In genomic region chr1:36013823-36014341, GRCm38 (mm10) we compare ENCODE assay signal across 12 mouse cellular contexts. TPM values are rescaled to one million over a fixed set of nuclear protein-coding genes. Genes with fewer than 3 reads are reported as not detected.
DNase-seq lines count a peak whose midpoint lies in the region; ATAC-seq and TF ChIP-seq lines count a peak whose summit lies in the region.
"Had no signal": no experiment of that assay in that cellular context is flagged by ENCODE, and none has a peak within 500 bp of the region (broad histone marks: within the 10 kb centered on the region; RNA-seq: fewer than 3 reads in every experiment).

No protein-coding gene starts in this region.

- TF ChIP-seq CTCF in heart, adult 2 months (IDR thresholded peaks at IDR 0.05), result no peak

- peak; percentile 24; the same call in 1 of the 2 replicates for ATAC-seq in lung, embryonic 16.5 days (ENCODE audit: low read depth)

- peak; percentile 56 for DNase-seq in heart, adult 11 months
- no peak for DNase-seq in heart, adult 2 months
- DNase-seq in ES-CJ7 (ENCODE audit: low read depth, low spot score), result peak; percentile 99
- peak; percentile 88 for DNase-seq in kidney, adult 9 months
- DNase-seq in gastrocnemius, postnatal 14 days, result no peak
- no peak for DNase-seq in cerebellum, postnatal 36 days
- DNase-seq in thymus, postnatal 4 days, result no peak
- DNase-seq: cerebellum, adult 11-12 months had no signal

- H3K4me3 ChIP-seq in heart, adult 2 months, result no peak overlapping the region
- no peak overlapping the region for H3K4me3 ChIP-seq in lung, embryonic 16.5 days (ENCODE audit: low read length)
- H3K4me3 ChIP-seq: heart, embryonic 13.5 days; hindbrain, embryonic 13.5 days; limb, embryonic 15.5 days had no signal

- 72% methylated on average over 11 of the region's 11 CpGs for WGBS in heart, adult 2 months
- 41% methylated on average over 11 of the region's 11 CpGs for WGBS in lung, embryonic 16.5 days

- H3K9ac ChIP-seq in heart, adult 2 months (ENCODE audit: low read depth, low read length), result no peak overlapping the region
- no peak overlapping the region for H3K9ac ChIP-seq in lung, embryonic 16.5 days (ENCODE audit: low read length)
- H3K9ac ChIP-seq: heart, embryonic 13.5 days; hindbrain, embryonic 13.5 days; limb, embryonic 15.5 days had no signal

- intact Hi-C loops in heart, adult 2 months (cut with DNase I), result no loop called here
- intact Hi-C loops in gastrocnemius, postnatal 14 days (cut with DNase I; ENCODE audit: low total_unique reads), result no loop called here

- H3K27me3 ChIP-seq in heart, adult 2 months (ENCODE audit: control insufficient read depth, insufficient read depth, low read length), result no peaks in the 10 kb centered on the region
- H3K27me3 ChIP-seq in lung, embryonic 16.5 days (ENCODE audit: control insufficient read depth, insufficient read depth, low read depth, low read length), result no peaks in the 10 kb centered on the region
- H3K27me3 ChIP-seq: heart, embryonic 13.5 days; hindbrain, embryonic 13.5 days; limb, embryonic 15.5 days had no signal

- no peak for TF ChIP-seq POLR2A in heart, adult 2 months (IDR thresholded peaks at IDR 0.05; ENCODE audit: insufficient read depth, low read depth, low read length)

- H3K79me2 ChIP-seq in heart, adult 2 months (replicated peaks; ENCODE audit: control insufficient read depth, insufficient read depth, low read length), result no peaks in the 10 kb centered on the region

- no peaks in the 10 kb centered on the region for H3K4me1 ChIP-seq in heart, adult 2 months (ENCODE audit: control insufficient read depth, insufficient read depth, low read length)
- H3K4me1 ChIP-seq in lung, embryonic 16.5 days (replicated peaks; ENCODE audit: control insufficient read depth, insufficient read depth, low read length), result peaks cover 39% of the 10 kb centered on the region

- no peak for TF ChIP-seq EP300 in heart, adult 2 months (IDR thresholded peaks at IDR 0.05; ENCODE audit: insufficient read depth, low read depth, low read length)

- H3K27ac ChIP-seq in heart, adult 2 months, result no peak overlapping the region
- peak overlapping the region; percentile 71 for H3K27ac ChIP-seq in lung, embryonic 16.5 days (ENCODE audit: low read length)
- H3K27ac ChIP-seq: heart, embryonic 13.5 days; hindbrain, embryonic 13.5 days; limb, embryonic 15.5 days had no signal

- no peaks in the 10 kb centered on the region for H3K9me3 ChIP-seq in lung, embryonic 16.5 days (ENCODE audit: control insufficient read depth, low read length)
- H3K9me3 ChIP-seq: hindbrain, embryonic 13.5 days; limb, embryonic 15.5 days had no signal

- no peaks in the 10 kb centered on the region for H3K36me3 ChIP-seq in heart, adult 2 months (ENCODE audit: control insufficient read depth, insufficient read depth, low read length)
- no peaks in the 10 kb centered on the region for H3K36me3 ChIP-seq in lung, embryonic 16.5 days (ENCODE audit: control insufficient read depth, insufficient read depth, low read length)
- H3K36me3 ChIP-seq: heart, embryonic 13.5 days; hindbrain, embryonic 13.5 days; limb, embryonic 15.5 days had no signal

- no peak overlapping the region for H3K4me2 ChIP-seq in lung, embryonic 16.5 days (ENCODE audit: low read depth, low read length)
- H3K4me2 ChIP-seq: heart, embryonic 13.5 days; hindbrain, embryonic 13.5 days; limb, embryonic 15.5 days had no signal

RNA-seq across cellular contexts. Expression of gene Hs6st1, which starts 54.3 kb away (rescaled TPM):
- 10 to 100 TPM; 22.8 to 23.0 TPM for total RNA-seq in heart, adult 2 months (2021)
- 25.3 and 28.9 TPM in 2 replicates for polyA plus RNA-seq in heart, adult 2 months (2012; rRNA removed)
- polyA plus RNA-seq in lung, embryonic 16.5 days (2015; fragmentation: Nextera tagmentation; extraction: Ambion mirVana), result 4.4 and 5.1 TPM in 2 replicates
- total RNA-seq in gastrocnemius, postnatal 14 days (2021), result 10 to 100 TPM; 17.8 to 23.1 TPM

Comparison
In these comparisons a context has a peak if more than half of its experiments do, and no peak if none do; other contexts are left out.
1. DNase-seq: peak in heart, adult 11 months (single experiment), ES-CJ7 (single experiment) and kidney, adult 9 months (single experiment); none in heart, adult 2 months (0 of 2), gastrocnemius, postnatal 14 days (single experiment), cerebellum, postnatal 36 days (0 of 2) and thymus, postnatal 4 days (single experiment).